Mouse (Mus musculus): ENCODE measurements around the gene Kctd5.
"Not testable (repeated sequence)": the region's sequence is repeated elsewhere in the genome, so short reads cannot be mapped to it uniquely, and the experiment has no call there.

Kctd5 gene

DNA sequence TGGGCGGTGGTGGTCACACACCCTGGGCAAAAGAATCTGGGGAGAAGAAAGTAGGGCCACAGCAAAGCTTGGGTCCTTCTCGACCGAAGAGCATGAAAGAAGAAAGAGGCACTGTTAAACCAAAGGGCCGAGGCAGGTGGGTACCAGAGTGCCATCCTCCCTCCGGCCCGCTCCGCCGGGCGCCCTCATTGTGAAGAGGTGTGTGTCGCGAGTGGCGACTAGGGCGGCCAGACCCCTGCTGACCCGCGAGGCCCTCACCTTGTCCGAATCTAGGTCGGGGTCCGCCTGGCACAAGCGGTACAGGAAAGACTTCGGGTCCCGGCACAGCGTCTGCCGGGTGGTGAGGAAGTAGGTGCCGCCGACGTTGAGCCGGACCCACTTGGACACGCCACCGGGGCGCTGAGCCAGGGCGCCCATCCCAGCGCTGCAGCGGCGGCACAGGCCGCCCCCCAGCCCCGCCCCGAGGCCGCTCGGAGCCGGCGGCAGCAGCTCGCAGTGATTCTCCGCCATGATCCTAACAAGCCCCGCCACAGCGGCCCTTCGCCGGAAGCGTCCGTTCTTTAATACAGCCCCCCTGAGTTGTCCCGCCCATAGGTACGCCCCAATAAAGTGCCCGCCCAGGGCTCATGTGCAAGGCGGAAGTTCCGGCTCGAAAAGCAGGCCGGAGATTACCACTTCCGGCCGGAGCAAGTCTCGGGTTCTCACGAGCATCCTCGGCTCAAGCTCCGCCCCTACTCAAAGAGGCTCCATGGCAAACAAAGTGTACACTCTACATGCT, at the start of gene Kctd5:
Kctd5 (minus strand) TSS at position 567 of the 778 bp plus-strand sequence.
- peak; percentile 96 for DNase-seq

DNA sequence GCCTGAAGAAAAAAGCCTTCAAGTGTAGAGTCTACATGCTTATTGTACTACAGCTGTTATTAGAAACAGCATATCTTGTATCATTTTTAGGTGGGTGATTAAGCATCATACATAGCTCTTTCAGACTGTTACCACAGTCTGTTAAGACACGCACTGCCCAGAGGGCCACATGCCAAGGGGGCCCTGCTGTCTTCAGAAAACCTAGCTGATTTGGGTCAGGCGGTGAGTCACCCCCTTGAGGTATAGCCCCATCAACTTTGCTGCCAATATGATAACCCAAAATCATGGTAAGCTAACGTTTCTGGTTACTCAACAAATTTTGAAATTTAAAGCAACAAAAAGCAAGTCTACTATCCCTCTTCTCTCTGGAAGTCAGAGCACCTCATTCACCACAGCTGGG, 46.2 kb upstream of the Kctd5 start:
- no peak for DNase-seq

DNA sequence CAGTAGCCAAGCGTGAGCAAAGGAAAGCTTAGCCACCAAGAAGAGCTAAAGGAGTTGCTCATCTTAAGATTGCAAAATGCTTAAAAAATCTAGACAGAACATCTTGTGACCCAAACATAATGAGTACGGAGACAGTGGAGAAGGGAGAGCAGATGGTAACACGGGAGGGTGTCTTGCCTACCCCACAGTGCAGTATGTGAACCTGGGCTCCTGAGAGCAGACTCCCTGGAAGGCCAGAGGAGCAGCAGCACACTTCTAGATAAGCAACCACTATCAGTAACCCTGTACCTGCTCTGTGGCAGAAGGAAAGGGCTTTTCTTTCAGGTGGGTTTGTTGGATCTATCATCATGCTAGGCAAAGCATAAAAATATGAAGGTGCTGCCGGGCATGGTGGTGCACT, 39.7 kb upstream of the Kctd5 start:
- no peak for DNase-seq

DNA sequence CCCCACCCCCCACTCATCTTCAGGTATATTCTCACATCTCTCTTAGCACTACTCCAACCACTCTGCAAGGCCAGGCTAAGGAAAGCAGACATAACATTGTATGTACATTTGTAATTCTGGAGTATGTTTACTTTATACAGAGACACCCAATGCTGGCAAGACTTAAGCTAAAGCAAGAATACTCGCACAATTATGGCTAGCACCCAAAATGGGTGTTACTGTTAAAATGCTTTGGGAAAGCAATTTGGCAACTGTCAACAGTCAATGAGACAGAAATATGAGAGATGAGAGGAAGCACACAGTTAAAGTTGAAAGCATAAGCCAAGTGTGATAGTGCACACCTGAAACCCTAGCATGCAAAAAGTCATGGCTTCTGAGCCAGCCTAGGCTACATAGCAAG, 38.0 kb upstream of the Kctd5 start:
- no peak for DNase-seq

DNA sequence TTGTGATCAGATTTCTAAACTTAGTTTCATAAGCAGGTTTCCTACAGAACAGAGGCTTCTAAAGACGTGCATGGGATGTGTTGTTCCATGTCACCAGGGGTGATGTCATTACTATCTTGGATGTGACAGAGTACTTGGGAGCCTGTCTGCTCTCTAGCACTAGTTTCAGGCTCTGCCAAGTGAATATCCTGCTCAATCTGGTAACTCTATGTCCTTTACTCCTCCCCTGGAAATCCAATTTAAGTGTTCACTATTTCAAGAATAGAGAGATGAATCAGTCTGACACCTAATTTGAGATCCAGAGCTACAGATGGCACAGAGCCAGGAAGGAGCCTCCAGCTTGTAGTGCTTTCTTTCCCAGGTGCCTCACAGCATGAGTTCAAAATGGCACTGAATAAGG, 35.6 kb upstream of the Kctd5 start:
- DNase-seq: no peak

DNA sequence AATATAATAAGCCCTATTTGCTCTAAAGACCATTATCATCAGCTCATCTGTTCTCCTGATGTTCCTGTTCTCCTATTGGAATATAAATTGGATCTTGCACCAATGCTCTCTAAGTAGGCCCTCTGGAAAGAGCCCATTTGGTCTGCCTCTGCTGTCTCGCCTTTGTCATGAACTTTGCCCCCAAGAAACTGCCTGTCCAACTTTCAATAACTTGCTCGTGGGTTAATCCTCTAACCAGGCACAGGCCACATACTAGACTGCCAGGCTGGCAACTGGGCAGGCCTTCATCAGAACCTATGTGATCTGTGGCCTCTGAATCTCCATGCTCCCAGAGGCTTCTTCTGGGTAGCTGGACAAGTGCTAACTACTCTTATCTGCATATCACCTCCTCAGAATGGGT, 31.8 kb upstream of the Kctd5 start:
- DNase-seq: peak; percentile 14

DNA sequence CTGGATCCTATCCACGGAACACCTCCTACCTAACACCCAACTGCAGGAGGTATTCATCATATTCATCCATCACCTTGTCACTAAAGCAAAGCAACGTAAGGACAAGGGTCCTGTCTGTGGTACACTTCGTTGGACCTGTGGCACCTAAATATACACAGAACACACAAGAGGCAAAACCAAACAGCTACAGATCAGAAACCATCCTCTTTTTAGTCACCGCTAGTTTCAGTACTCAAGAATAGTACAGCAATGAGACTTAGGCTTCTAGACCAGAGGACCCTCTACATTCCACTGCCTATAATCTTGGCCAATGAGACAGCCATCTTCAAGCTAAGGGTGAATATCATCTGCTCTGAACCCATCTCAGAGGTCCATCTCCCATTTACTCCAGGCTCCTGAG, 25.1 kb upstream of the Kctd5 start:
- DNase-seq: no peak

DNA sequence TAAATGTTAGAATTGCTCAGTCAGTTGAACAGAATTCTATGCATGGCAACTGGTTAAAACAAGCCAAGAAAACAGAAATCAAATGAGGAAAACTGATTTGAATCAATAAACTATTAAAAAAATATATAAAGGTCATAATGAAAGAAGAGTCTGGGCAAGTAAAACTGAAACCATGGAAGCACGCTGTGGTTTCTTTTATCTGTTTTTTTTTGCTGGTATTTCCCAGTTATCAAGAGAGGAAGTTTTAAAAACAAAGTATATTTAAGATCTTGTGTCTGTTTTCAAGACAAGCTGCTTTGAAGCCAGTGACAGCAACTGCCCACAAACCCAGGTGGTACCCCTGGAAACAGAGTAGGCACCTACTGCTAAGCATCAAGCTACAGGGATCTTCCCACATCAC, 17.3 kb upstream of the Kctd5 start:
- DNase-seq: no peak

DNA sequence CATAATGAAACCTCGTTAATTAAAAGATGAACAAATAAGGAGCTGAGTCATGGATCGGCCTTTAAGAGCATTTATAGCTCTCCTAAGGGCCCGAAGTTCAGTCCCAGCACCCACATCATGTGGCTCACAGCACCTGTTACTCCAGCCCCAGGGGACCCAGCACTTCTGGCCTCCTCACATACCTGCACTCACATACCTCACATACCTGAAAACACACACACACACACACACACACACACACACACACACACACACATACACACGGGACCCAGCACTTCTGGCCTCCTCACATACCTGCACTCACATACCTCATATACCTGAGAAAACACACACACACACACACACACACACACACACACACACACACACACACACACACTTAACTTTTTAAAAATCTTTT, 13.1 kb upstream of the Kctd5 start:
- not testable (repeated sequence) for DNase-seq

DNA sequence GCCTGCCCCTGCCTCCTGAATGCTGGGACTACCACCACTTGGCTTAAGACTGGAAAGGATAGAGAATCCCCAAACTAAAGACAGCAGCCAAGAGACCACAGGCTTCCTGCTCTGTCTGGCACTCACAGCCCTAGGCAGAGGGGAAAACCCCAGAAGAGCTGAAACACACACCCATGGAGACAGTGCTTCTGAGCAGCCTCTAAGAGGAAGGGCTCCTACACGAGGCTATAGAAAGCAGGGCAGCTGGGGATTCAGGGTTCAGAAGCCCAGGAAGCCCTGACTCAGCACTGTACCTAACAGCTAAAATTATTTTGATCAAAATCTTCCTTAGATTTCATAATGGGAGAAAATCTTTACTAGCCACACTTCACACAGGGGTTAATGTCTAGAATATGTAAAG, 11.3 kb upstream of the Kctd5 start:
- DNase-seq: no peak

DNA sequence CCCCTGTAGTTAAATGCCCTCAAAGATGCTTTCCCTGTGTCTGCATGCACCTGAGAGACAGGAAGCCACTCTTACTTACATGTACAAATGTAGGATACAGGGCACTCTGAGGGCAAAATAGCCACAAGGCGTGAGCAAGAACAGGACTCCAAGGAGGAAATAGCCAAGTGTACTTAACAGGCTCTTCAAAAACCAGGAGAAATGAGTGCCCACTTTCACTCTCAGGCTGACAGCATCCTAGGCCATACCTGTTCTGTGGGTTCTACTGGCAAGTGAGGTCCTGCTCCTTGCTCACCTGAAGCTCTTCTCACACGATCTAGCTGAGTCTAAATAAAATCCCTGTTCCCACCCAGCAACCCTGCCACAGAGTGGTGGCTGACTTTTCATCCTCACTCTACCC, 3.8 kb upstream of the Kctd5 start:
- no peak for DNase-seq

DNA sequence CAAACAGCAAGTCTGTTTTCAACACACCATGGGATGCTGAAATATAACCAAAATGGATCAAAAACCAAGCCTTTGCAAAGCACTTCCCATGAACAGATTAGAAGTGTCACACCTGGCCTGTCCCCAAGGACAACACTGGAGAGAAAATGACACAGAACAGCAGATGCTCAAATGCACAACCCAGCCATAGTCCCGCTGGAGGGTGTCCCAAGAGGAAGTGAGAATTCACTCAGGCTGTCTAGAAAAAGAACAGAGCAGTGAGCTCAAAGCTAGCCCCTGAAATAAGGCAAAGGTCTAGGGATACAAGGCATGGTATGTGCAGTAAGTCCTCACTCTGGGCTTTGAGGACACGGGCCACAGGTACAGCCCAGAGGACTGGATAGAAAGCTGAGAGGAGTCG, 3.8 kb downstream of the Kctd5 start:
- no peak for DNase-seq

DNA sequence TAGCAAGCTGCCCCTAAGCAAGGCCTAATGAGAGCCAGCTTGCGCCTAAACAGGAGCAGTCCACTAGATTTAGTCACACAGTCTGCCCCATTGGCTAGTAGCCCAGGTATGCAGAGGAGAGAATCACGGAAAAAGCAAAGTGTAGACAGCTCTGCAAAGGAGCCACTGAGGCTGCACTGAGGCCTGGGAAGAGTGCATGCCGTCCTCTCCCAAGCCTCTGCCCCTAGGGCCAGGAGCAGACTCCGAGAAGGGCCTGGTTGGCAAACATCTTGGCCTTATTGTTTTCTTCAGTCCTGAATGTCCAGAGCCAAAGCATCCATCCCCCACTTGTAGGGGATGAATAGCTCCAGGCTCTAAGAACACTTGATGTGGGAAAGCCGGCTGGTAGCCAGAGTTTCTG, 5.0 kb downstream of the Kctd5 start:
- no peak for DNase-seq

DNA sequence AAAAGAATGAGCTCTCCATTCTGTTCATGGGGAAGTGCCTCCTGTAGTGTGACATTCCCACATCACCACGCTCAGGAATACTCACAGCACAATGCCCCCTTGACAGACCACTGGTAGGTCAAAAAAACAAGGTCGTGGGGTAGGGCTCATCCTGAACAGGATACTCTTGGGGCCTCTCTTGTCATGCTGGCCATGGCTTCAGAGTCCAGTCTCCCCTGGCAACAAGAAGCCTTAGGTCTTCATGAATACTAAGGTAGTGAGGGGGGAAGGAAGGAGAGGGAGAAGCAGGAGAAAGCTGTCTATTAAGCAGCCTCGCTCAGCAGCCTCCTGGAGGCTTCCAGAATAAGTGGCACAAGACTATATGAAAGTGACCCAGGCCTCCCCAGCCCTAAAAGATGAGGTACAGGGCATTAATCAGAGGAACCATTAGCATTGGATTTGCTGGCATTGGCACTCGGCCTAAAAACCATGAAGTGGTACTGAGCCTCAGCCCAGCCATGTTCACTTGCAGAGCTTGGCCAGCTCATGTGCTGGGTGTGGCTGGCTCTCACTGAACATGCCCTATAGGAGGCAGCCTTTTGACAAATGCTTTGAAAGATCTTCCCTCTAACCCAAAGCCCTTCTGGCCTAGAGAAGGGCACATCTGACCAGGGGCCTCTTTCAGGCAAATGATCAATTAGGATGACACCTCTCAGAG, 10.7 kb downstream of the Kctd5 start:
- no peak for DNase-seq

DNA sequence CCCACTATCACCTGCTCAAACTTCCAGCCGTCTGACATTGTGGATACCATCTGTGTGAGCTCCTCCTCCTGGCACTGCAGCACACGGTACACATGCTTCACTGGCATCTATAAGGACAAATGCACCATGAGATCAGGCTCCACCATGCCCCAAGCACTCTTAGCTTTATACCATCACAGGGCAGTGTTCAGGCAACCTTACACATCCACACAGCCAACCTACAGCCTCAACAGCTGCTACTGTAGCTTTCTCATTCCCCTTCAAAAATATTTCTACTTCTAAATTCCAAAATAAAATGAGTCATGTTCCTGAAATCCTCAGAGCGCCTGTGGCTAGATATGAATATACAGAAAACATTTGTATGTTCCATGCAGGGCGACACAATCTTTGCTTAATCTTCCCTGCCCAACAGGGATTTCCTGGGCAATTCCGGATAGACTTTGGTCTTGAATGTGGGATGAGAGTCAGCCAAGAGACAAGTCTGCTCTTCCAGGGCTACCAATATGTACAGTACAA, 15.5 kb downstream of the Kctd5 start:
- no peak for DNase-seq

DNA sequence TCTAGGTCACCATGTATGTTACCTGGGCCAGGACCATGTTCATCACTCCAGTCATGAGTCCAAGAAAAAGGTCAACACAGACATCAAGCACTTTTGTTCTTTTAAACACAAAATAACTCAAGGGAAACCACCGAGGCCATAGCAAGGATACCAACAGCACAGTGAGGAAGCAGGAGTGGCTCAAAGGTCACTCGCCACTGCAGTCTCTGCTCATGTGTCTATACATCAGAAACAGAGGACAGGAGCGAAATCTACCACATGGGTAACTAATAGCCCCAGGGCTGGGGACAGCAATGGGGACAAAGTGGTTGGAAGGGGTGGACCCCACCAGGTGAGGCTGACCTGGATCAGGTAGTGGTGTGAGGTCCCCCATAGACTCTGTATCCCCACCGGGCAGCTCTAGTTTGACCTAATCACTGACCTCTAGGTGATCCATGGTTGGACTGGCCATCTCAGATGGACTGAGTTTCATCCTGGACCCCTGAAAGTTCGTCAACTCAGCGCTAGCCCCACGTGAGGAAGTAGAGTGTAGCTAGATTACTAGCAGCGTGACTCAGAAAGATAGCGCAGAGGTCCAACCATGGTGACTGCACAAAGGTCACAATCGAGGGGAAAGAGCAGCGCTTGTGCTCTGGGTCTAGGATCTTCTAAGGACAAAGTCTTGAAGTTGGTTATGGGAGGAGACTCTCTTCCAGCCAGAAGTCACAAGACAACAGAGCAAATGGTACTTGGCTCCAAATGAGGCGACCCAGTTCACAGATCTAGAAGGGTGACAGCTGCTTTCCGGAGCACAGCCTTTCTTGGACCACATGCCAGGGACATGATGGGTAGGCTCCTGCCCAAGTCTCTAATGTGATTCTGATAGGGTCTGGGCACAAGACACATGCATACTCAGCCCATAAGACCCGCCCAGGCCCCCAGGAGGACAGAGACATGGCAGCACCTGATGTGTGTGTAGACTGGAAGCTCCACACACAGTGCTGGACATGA, 16.4 kb downstream of the Kctd5 start:
- no peak for DNase-seq

DNA sequence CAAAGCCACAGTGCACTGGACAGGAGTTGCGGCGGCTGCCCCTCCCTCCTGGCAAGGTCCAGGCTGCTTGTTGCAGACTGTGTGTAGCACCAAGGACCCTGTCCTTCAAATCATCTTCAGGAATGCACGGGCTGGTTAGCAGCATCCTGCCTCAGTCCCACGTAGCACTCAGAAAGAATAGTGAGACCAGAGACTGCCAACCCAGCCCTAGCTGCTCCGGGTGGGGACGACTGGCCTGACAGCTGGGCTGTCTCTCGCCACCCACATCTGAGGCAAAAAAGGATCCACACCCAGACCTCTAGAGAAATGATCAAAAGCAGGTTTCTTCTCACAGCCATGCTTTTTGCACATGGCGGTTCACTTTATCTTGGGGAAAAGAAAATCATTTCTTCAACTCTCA, 24.3 kb downstream of the Kctd5 start:
- no peak for DNase-seq

DNA sequence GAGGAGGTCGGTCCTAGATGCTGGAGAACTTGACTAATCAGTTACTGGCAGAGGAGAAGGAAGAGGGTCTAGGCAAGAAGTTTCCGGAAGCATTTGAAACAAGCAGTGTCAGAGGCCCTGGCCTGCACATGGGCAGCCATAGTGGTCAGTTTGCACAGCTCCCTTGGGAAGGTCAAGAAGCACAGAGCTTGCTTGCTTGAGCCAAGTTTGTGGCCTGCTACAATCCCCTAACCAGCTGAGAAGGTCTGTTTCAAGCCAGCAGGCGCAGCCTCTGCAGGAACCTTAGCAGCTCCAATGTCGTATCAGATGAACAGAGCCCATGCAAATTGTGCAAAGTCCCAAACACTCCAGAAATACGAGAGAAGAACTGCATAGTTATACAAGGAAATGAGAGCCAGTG, 25.2 kb downstream of the Kctd5 start:
- DNase-seq: peak; percentile 38

DNA sequence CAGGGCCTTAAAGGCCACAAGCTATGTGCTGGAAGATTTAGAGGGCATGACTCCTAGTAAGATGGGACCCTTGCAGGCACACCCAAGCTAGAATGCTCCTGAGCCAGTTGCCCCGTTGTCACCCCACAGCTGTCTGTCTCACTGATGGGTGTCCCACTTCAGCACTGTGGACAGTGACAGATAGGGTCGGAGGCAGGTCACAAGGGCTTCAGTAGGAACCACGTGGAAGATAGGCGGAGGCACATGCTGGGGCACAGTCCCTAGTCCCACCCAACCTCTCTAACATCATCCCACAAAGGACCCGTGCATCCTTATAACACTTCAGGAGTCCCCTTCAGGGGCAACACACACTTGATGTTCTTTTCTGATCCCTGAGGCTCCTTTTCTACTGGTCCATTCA, 27.3 kb downstream of the Kctd5 start:
- DNase-seq: no peak

DNA sequence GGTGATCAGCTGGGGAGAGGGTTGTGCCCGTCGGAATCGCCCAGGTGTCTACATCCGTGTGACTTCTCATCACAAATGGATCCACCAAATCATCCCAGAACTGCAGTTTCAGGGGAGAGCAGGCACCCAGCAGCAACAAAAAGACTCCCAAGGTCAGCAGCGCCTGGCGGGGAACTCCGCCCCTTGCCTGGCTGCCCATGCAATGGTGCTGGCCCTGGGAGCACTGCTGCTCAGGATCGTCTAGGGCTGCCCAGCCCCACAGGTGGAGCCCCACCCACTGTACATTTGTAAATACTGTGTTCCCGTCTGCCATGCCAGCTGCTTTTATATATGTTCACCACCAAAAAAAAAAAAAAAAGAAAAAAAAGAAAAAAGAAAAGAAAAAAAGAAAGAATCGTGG, 27.7 kb downstream of the Kctd5 start:
- DNase-seq: no peak

DNA sequence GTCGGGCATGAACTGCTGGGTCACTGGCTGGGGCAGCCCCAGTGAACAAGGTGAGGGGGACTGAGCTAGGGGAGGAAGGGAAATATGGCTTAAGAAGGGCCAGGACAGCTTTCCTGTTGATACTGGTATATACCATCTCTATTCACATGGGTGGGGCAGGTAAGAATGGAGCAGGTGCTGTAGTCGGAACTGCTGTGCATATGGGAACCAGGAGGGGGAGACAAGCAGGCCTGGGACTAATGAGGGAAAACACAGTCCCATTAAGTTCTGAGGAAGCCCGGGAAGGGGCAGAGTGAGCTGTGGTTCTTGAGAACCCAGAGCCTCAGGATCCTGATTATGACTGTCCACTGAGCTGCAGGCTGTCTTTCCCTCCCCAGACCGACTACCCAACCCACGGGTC, 28.8 kb downstream of the Kctd5 start:
- no peak for DNase-seq

DNA sequence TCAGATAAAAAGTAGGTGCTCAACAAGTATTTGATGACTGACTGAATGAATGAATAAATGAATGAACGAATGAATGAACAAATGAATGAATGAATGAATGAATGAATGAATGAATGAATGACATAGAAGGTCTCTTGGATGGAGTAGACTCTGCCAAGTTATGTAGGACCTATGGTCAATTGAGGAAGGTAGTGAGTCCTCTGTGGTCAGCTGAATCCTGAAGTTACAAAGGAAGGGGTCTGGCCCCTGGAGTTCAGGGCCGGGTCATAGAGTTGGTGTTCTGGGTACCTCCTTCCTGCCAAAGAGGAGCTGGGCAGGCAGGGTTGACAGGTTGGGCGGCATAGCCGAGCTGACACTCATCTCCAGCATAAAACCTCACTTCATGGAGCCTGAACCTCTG, 35.4 kb downstream of the Kctd5 start, which contains the start of gene Prss27:
Prss27 (plus strand) TSS at position 301 of the 400 bp plus-strand sequence.
- DNase-seq: no peak

DNA sequence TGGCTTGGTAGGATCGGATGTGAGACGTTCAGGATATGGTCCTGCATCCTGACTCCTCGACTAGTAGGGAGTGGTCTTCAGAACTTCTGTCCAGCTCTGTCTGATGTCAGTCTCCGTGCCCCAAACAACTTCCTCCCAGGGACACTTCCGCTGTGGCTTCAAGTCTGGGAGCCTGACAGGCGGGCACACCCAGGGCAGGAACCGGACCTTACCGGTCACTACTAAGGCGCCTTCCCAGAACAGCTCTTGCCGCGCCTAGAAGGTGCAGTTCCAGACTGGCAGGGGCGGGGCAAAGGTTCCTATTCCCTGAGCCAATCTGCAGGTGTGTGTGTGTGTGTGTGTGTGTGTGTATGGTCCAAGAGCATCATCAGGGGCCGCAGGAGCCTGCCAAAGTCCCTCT, 35.9 kb downstream of the Kctd5 start:
- DNase-seq: no peak

Data from kidney, postnatal 10 days (tissue).